ENCODE assay signal across 9 mouse cellular contexts in genomic region chr2:152089078-152089477, GRCm38 (mm10). TPM values are rescaled to one million over a fixed set of nuclear protein-coding genes. Genes with fewer than 3 reads are reported as not detected.
DNase-seq lines count a peak whose midpoint lies in the region; ATAC-seq lines count a peak whose summit lies in the region.
"Had no signal": no experiment of that assay in that cellular context is flagged by ENCODE, and none has a peak within 500 bp of the region (broad histone marks: within the 10 kb centered on the region; RNA-seq: fewer than 3 reads in every experiment).

No protein-coding gene starts in this region.

- H3K4me3 ChIP-seq in midbrain, embryonic 14.5 days (replicated peaks; ENCODE audit: low read depth, low read length): no peak overlapping the region
- H3K4me3 ChIP-seq: liver, embryonic 15.5 days had no signal

- H3K4me1 ChIP-seq in midbrain, embryonic 14.5 days (ENCODE audit: control insufficient read depth, insufficient read depth, low read length): peaks cover 50% of the 10 kb centered on the region

- H3K36me3 ChIP-seq in midbrain, embryonic 14.5 days (ENCODE audit: control insufficient read depth, insufficient read depth, low read length): peaks cover 54% of the 10 kb centered on the region
- H3K36me3 ChIP-seq: liver, embryonic 15.5 days had no signal

- H3K27me3 ChIP-seq in midbrain, embryonic 14.5 days (ENCODE audit: control insufficient read depth, insufficient read depth, low read length): no peaks in the 10 kb centered on the region

- no peak for ATAC-seq in midbrain, embryonic 14.5 days (ENCODE audit: low FRiP score, low TSS enrichment)
- ATAC-seq in activated CD4-positive, CD25-positive, alpha-beta regulatory T cell, adult 4 months: no peak

- DNase-seq in layer of hippocampus, postnatal 10 days (ENCODE audit: low spot score in 2 of 2): peak; percentile 74 to 77
- DNase-seq in layer of hippocampus, postnatal 14 days (ENCODE audit: low spot score in 2 of 2): no peak
- DNase-seq in ES-CJ7 (ENCODE audit: low read depth, low spot score): peak; percentile 75
- DNase-seq in adipocyte (ENCODE audit: low spot score): peak; percentile 58
- peak; percentile 71 for DNase-seq in embryo, embryonic 10.5 days (ENCODE audit: low spot score)
- DNase-seq in kidney, postnatal 25 days: peak; percentile 43 to 81
- DNase-seq in midbrain, embryonic 14.5 days: peak; percentile 81

- H3K9ac ChIP-seq in midbrain, embryonic 14.5 days (replicated peaks; ENCODE audit: low read length): no peak overlapping the region
- H3K9ac ChIP-seq: liver, embryonic 15.5 days had no signal

- no peaks in the 10 kb centered on the region for H3K9me3 ChIP-seq in midbrain, embryonic 14.5 days (ENCODE audit: control insufficient read depth, low read length)
- H3K9me3 ChIP-seq: liver, embryonic 15.5 days had no signal

- 7% methylated on average over 4 of the region's 4 CpGs for WGBS in midbrain, embryonic 14.5 days

- H3K27ac ChIP-seq in midbrain, embryonic 14.5 days (replicated peaks; ENCODE audit: low read depth, low read length): no peak overlapping the region
- H3K27ac ChIP-seq: liver, embryonic 15.5 days had no signal

- no peak overlapping the region for H3K4me2 ChIP-seq in midbrain, embryonic 14.5 days (ENCODE audit: low read length)
- H3K4me2 ChIP-seq: liver, embryonic 15.5 days had no signal

RNA-seq across cellular contexts. Expression of gene Scrt2, which starts 7.7 kb away (rescaled TPM):
- 10 to 100 TPM; 20.8 to 21.8 TPM for total RNA-seq in layer of hippocampus, postnatal 10 days (2021)
- 10 to 100 TPM; 25.6 to 27.7 TPM for total RNA-seq in layer of hippocampus, postnatal 14 days (2021)
- polyA plus RNA-seq in midbrain, embryonic 14.5 days (2014; fragmentation: Nextera tagmentation; extraction: Ambion mirVana): 16.4 and 18.4 TPM in 2 replicates
- not detected for polyA plus RNA-seq in activated CD4-positive, CD25-positive, alpha-beta regulatory T cell, adult 4 months (2017; shearing (Covaris generic))
- polyA plus RNA-seq: liver, embryonic 15.5 days had no signal

RNA-seq across cellular contexts. Expression of gene Srxn1, which starts 16.2 kb away (rescaled TPM):
- total RNA-seq in layer of hippocampus, postnatal 10 days (2021): 10 to 100 TPM; 40.4 to 43.0 TPM
- 10 to 100 TPM; 59.1 to 65.8 TPM for total RNA-seq in layer of hippocampus, postnatal 14 days (2021)
- 11.5 and 17.4 TPM in 2 replicates for polyA plus RNA-seq in midbrain, embryonic 14.5 days (2014; fragmentation: Nextera tagmentation; extraction: Ambion mirVana)
- polyA plus RNA-seq in activated CD4-positive, CD25-positive, alpha-beta regulatory T cell, adult 4 months (2017; shearing (Covaris generic)): 1 to 10 TPM in 1 of 2 experiments, under 1 TPM in 1; 0.92 to 1.5 TPM

RNA-seq across cellular contexts. Expression of gene Tcf15, which starts 54.3 kb away (rescaled TPM):
- total RNA-seq in layer of hippocampus, postnatal 10 days (2021): 1 to 10 TPM; 3.0 to 3.4 TPM
- 1 to 10 TPM; 2.7 to 3.1 TPM for total RNA-seq in layer of hippocampus, postnatal 14 days (2021)
- 0.76 and 0.96 TPM in 2 replicates for polyA plus RNA-seq in midbrain, embryonic 14.5 days (2014; fragmentation: Nextera tagmentation; extraction: Ambion mirVana)
- not detected for polyA plus RNA-seq in activated CD4-positive, CD25-positive, alpha-beta regulatory T cell, adult 4 months (2017; shearing (Covaris generic))

Comparison
In these comparisons a context has a peak if more than half of its experiments do, and no peak if none do; other contexts are left out.
1. DNase-seq: peak in layer of hippocampus, postnatal 10 days (2 of 2), ES-CJ7 (single experiment), adipocyte (single experiment), embryo, embryonic 10.5 days (single experiment), kidney, postnatal 25 days (2 of 2) and midbrain, embryonic 14.5 days (single experiment); none in layer of hippocampus, postnatal 14 days (0 of 2).